Mouse (Mus musculus): ENCODE data around the gene Pdlim7. TPM values are rescaled to one million over a fixed set of nuclear protein-coding genes. Genes with fewer than 3 reads are reported as not detected.

Gene Pdlim7
- polyA plus RNA-seq, 1 experiment from 2014 or later = 221 TPM

DNA sequence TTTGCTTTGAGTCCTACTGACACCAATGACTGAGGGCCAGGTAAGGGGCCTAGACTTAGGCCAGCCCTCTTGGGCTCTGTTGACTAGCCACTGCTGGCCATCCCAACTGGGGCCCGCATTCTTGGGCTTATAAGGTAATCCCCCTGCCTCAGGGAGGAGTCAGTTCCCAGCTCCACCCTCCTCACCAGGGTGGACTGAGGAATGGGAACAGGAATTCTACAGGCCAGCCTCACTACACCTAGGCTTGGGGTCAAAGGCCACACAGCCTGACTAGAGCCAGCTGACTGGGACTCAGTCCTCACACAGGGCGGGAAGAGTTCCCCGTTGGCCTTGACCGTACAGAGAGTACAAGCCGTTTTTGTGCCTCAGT, 2.0 kb downstream of the Pdlim7 start:
- Histone ChIP-seq H3K36me3 (peaks cover 52% of the 10 kb centered on the region), H3K4me1 (replicated peaks) (peaks cover 52% of the 10 kb centered on the region), H3K27ac (peak overlapping the region; percentile 96), H3K9me3 (no peaks in the 10 kb centered on the region), H3K27me3 (ENCODE audit: insufficient read depth, poor library complexity, severe bottlenecking) (peaks cover 11% of the 10 kb centered on the region), H3K4me3 (peak overlapping the region; percentile 92)
- DNase-seq (ENCODE audit: low spot score) = peak; percentile 42
- WGBS = 42% methylated on average over 5 of the region's 5 CpGs

DNA sequence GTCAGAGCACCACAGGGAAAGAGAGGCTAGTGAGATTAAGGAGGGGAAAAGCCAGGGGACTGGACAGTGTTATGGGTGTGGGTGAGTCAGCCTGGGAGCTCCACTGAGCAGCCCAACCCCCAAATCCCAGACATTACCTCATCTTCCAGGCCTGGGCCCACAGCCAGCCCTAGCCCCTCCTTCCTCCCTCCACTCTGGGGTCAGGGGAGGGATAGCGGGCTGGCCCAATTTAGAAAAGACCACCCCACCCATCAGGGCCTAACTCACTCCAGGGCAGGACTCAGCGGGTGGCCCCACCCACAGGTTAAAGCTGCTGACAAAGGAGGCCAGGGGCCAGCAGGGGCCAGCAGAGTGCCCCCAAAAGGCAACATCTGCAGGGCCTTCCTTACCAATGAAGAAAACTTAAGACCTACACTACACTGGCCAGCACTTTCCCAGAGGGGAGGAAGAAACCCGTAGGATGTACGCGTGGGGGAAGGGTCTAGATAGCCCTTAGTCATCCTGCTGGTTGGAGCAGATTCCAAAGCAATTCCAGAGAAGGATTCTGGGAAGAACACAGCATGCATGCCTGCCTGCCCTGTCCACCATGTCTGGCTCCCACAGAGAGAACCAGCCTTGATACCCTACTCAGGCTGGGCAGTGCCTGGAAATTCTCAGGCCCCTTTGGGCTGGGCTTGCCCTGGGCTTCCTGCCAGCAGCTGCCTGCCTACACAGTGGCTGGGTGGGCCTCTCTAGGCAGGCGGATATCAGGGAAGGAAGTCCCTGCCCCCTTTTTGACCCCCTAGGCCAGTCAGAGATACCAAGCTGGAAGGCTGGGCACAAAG, 2.6 kb downstream of the Pdlim7 start:
- Histone ChIP-seq H3K9me3 (no peaks in the 10 kb centered on the region), H3K4me1 (replicated peaks) (peaks cover 52% of the 10 kb centered on the region), H3K27me3 (ENCODE audit: insufficient read depth, poor library complexity, severe bottlenecking) (peaks cover 11% of the 10 kb centered on the region), H3K4me3 (peak overlapping the region; percentile 92), H3K36me3 (peaks cover 58% of the 10 kb centered on the region), H3K27ac (peak overlapping the region; percentile 96)
- WGBS = 14% methylated on average over 6 of the region's 6 CpGs
- peak; percentile 51 for DNase-seq (ENCODE audit: low spot score)

DNA sequence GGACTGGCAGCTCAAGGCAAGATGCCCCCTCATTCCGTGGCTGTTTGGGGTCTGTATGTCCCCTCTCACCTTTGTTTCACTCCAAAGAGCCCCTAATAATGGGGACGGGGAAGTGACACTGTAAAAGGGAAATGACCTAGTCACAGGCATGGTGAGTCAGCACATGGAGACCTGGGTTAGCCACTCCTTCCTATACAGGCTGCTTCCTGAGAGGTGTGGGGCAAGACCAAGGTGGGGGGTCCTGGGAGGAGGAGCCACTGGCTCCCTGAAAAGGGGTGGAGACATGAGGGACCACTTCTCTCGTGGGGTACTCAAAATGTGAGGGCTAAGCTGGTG, 3.2 kb downstream of the Pdlim7 start:
- 50% methylated on average over 3 of the region's 3 CpGs for WGBS
- Histone ChIP-seq H3K9me3 (no peaks in the 10 kb centered on the region), H3K27me3 (ENCODE audit: insufficient read depth, poor library complexity, severe bottlenecking) (peaks cover 10% of the 10 kb centered on the region), H3K4me3 (peak overlapping the region; percentile 92; the same call in 1 of the 2 replicates), H3K27ac (peak overlapping the region; percentile 96), H3K36me3 (peaks cover 64% of the 10 kb centered on the region), H3K4me1 (replicated peaks) (peaks cover 52% of the 10 kb centered on the region)
- no peak for DNase-seq (ENCODE audit: low spot score)

DNA sequence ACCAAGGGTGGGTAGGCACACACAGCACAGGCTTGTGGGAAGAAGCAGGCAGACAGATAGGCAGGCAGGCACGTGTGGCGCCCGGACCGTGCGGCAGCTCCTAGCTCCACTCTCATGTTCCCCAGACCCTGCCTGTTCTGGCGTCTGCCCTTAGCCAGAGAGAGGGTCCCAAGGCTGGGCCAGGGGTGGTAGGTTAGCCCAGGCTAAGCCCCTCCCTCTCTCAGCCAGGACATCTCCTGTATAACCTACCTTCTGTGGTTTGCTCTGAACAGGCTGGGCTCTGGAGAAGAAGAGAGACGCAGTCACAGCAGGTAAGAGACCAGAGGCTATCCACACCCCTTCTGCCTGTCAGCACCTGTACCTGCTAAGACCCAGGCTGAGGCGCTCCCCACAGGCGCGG, 4.9 kb downstream of the Pdlim7 start:
- no peak overlapping the region for H3K4me3 ChIP-seq
- H3K27ac ChIP-seq = no peak overlapping the region
- H3K4me1 ChIP-seq (replicated peaks) = peaks cover 47% of the 10 kb centered on the region
- peaks cover 81% of the 10 kb centered on the region for H3K36me3 ChIP-seq
- WGBS = 94% methylated on average over 10 of the region's 10 CpGs
- no peak for DNase-seq (ENCODE audit: low spot score)
- H3K9me3 ChIP-seq = no peaks in the 10 kb centered on the region
- H3K27me3 ChIP-seq (ENCODE audit: insufficient read depth, poor library complexity, severe bottlenecking) = no peaks in the 10 kb centered on the region

DNA sequence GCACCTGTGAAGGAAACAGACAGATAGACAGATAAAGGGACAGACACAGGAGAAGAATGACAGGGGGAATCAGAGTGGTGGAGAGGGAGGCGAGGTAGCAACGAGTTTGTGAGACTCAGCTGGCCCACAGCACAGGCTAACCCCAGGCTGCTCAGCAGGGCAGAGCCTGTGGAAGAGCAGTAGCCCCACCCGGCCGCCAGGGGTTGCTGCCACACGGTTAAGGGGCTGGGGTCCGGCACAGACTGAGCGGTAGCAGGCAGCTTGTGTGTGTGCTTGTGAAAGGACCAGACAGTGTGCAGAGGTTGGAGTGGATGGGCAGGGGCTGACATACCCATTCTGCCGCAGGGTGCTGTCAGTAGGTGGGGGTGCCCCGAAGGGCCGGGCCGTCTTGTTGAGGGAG, 5.6 kb downstream of the Pdlim7 start:
- Histone ChIP-seq H3K27me3 (ENCODE audit: insufficient read depth, poor library complexity, severe bottlenecking) (no peaks in the 10 kb centered on the region), H3K9me3 (no peaks in the 10 kb centered on the region), H3K4me3 (peak overlapping the region; percentile 13), H3K27ac (no peak overlapping the region), H3K4me1 (replicated peaks) (peaks cover 40% of the 10 kb centered on the region), H3K36me3 (peaks cover 88% of the 10 kb centered on the region)
- DNase-seq (ENCODE audit: low spot score) = no peak
- WGBS = 63% methylated on average over 11 of the region's 11 CpGs

DNA sequence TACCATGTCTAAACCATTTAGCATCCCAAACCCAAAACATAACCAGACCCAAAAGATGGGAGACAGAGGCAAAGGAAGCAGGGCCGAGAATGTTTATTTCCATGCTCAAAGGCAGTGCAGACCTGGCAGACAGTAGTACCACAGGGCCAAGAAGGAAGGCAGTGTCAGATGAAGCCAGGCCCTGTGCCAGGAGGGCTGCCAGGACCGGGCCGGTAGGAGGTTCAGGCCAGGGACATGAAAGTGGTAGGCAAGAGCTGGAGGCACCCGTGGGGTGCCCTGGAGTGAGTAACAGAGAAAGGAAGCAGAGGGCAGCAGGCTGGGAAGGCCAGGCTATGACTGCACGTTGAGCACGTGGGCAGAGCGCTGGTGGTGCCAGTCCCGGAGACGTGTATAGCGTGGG, 6.8 kb downstream of the Pdlim7 start:
- DNase-seq (ENCODE audit: low spot score) = no peak
- no peaks in the 10 kb centered on the region for H3K27me3 ChIP-seq (ENCODE audit: insufficient read depth, poor library complexity, severe bottlenecking)
- 95% methylated on average over 10 of the region's 10 CpGs for WGBS
- no peak overlapping the region for H3K4me3 ChIP-seq
- H3K36me3 ChIP-seq = peaks cover 99% of the 10 kb centered on the region
- H3K9me3 ChIP-seq = no peaks in the 10 kb centered on the region
- H3K27ac ChIP-seq = no peak overlapping the region
- H3K4me1 ChIP-seq (replicated peaks) = peaks cover 29% of the 10 kb centered on the region

DNA sequence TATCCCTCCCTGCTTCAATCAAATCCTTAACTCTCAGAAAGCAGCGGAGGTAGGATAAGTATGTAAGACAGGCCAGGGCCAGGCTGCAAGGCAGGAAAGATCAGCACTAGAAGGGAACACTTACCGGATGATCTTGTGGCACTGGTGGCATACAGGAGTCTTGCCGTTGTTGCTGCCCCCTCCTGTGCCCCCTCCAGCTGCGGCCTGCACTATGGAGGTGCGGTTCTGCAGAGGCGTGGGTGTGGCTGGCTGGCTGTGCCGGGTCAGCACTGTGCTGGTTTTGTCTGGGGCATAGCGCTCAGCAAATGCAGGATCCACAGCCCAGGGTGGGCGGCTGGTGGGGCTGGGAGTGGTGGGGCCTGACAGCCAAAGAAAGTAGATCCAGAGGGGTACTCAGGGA, 7.7 kb downstream of the Pdlim7 start:
- Histone ChIP-seq H3K27me3 (ENCODE audit: insufficient read depth, poor library complexity, severe bottlenecking) (no peaks in the 10 kb centered on the region), H3K4me3 (no peak overlapping the region), H3K4me1 (replicated peaks) (peaks cover 20% of the 10 kb centered on the region), H3K9me3 (no peaks in the 10 kb centered on the region), H3K36me3 (peaks cover 94% of the 10 kb centered on the region), H3K27ac (no peak overlapping the region)
- DNase-seq (ENCODE audit: low spot score) = no peak
- WGBS = 94% methylated on average over 9 of the region's 9 CpGs

DNA sequence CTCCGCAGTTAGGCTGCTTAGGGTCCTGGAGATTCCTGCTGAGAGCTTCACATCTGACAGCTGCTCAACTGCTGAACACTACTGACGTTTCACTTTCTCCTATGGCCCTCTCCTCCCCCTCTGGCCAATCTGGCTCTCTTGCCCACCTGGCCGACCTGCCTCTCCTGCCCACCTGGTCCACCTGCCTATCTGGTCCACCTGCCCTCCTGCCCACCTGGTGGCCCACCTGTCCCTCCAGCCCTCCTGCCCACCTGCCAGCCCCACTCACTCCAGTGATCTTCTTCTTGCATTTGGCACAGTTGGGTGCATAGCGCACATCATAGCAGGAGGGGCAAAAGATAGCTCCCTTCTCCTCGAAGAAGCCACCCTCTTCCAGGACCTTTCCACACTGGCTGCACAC, 9.1 kb downstream of the Pdlim7 start:
- H3K36me3 ChIP-seq = peaks cover 91% of the 10 kb centered on the region
- no peak for DNase-seq (ENCODE audit: low spot score)
- peaks cover 9% of the 10 kb centered on the region; the same call in 1 of the 2 replicates for H3K4me1 ChIP-seq (replicated peaks)
- H3K27ac ChIP-seq = no peak overlapping the region
- 89% methylated on average over 5 of the region's 5 CpGs for WGBS
- no peaks in the 10 kb centered on the region for H3K27me3 ChIP-seq (ENCODE audit: insufficient read depth, poor library complexity, severe bottlenecking)
- H3K4me3 ChIP-seq = no peak overlapping the region
- no peaks in the 10 kb centered on the region for H3K9me3 ChIP-seq

DNA sequence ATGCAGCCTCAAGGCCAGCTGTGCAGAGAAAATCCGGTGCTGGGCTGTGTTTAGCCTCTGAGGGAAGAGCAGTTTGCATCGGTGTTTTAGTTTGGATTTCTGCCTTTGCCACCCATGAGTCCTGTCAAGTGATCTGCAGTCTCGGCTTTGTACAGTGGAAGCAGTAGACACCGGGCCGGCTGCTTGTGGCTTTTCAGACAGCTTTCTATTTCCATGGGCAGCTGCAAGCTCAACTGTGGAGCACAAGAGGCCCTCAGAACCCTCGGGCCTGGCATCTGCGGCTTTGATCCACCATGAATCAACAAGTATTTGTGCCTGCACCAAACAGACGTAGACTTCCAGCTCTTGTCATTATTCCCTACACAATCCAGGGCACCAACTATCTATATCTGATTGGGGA, 11.1 kb downstream of the Pdlim7 start:
- 94% methylated on average over 8 of the region's 8 CpGs for whole genome bisulfite sequencing
- H3K36me3 ChIP-seq = peaks cover 89% of the 10 kb centered on the region
- no peaks in the 10 kb centered on the region for H3K27me3 ChIP-seq (ENCODE audit: insufficient read depth, poor library complexity, severe bottlenecking)
- H3K4me3 ChIP-seq = no peak overlapping the region
- H3K27ac ChIP-seq = no peak overlapping the region
- no peaks in the 10 kb centered on the region for H3K9me3 ChIP-seq
- no peak for DNase-seq (ENCODE audit: low spot score)
- H3K4me1 ChIP-seq (replicated peaks) = 0 out of 2 replicates have a peak, but pooled peaks cover 2% of the 10 kb centered on the region

DNA sequence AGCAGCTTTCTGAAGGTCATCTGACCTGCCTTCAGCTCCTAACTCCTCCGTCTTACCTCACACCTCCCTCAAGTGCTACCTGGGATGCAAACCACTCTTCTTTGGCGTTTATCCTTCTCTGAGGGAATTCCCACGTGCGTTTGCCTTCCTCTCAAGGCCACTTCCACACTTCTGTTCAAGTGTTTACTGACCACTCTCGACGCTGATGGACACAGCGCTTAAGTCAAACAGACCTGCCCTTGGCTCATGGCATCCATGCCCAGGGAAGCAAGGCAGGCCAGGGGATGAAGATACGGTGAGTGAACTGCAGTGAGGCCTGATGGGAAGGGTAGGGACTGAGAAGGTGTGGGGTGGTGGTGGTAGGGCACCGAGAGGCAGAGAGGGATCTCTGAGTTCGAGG, 12.9 kb downstream of the Pdlim7 start:
- DNase-seq (ENCODE audit: low spot score) = no peak
- Histone ChIP-seq H3K4me1 (replicated peaks) (peaks cover 14% of the 10 kb centered on the region), H3K27ac (no peak overlapping the region), H3K4me3 (no peak overlapping the region), H3K9me3 (no peaks in the 10 kb centered on the region), H3K36me3 (peaks cover 75% of the 10 kb centered on the region), H3K27me3 (ENCODE audit: insufficient read depth, poor library complexity, severe bottlenecking) (no peaks in the 10 kb centered on the region)
- WGBS = 80% methylated on average over 10 of the region's 10 CpGs

DNA sequence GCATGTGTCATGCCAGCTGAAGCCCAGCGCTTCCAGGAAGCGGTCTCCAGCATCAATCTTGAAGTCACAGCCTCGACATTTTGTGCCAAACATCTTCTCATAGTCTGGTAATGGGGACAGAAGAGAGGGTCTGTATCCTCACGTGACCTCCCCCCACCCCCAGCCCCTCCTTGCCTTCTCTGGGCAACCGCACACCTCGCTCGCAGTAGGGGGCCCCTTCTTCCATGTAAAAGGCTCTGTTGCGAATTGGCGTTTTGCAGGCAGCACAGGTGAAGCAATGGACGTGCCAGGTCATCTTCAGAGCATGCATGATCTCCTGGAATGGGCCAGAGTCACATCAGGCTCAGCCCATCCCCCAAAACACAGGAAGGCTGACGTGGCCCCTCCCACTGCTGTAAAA, 14.6 kb downstream of the Pdlim7 start:
- H3K4me3 ChIP-seq = no peak overlapping the region
- peaks cover 58% of the 10 kb centered on the region for H3K36me3 ChIP-seq
- DNase-seq (ENCODE audit: low spot score) = no peak
- H3K9me3 ChIP-seq = no peaks in the 10 kb centered on the region
- no peak overlapping the region for H3K27ac ChIP-seq
- WGBS = 53% methylated on average over 11 of the region's 11 CpGs
- H3K4me1 ChIP-seq (replicated peaks) = peaks cover 30% of the 10 kb centered on the region
- H3K27me3 ChIP-seq (ENCODE audit: insufficient read depth, poor library complexity, severe bottlenecking) = peaks cover 4% of the 10 kb centered on the region; the same call in 1 of the 2 replicates

DNA sequence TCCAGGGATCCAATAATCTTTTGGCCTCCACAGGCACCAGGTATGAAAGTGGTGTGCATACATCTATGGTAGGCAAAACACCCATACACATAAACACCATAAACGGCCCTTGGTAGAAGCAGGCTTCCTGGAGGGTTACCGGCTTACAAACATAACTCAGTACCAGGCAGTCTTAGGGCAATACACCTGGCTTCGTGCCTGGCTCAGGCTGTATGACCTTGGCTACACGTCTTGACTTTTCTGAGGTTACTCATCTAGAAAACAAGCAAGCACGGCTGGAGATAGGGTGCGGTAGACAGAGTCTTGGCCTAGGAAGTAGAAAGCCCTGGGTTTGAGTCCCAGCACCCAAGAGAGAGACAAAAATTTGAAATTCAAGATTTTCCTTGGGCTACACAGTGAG, 16.8 kb downstream of the Pdlim7 start:
- Histone ChIP-seq H3K27me3 (ENCODE audit: insufficient read depth, poor library complexity, severe bottlenecking) (peaks cover 8% of the 10 kb centered on the region; the same call in 1 of the 2 replicates), H3K27ac (peak overlapping the region; percentile 50; the same call in 1 of the 2 replicates), H3K4me1 (replicated peaks) (peaks cover 32% of the 10 kb centered on the region), H3K4me3 (no peak overlapping the region), H3K9me3 (no peaks in the 10 kb centered on the region), H3K36me3 (peaks cover 36% of the 10 kb centered on the region)
- 92% methylated on average over 6 of the region's 6 CpGs for WGBS
- no peak for DNase-seq (ENCODE audit: low spot score)

DNA sequence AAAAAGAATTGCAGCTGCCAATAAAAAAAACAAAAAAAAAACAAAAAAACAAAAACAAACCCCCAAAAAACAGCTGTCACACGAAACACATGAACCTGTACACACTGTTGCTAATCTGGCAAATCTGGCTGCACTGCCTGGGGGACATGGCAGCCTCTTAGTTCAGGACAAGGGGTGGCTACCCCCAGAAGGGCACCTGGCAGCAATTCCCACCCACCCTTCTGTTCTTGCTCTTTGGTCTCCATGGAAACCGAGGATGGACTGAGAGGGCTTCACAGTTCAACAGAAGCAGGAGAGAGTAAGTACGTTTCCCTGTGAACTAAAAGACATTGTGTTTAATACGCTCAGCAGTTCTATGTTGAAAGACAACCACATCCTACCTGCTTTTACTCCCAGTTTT, 17.8 kb downstream of the Pdlim7 start:
- Histone ChIP-seq H3K36me3 (peaks cover 32% of the 10 kb centered on the region), H3K4me3 (no peak overlapping the region), H3K4me1 (replicated peaks) (peaks cover 32% of the 10 kb centered on the region), H3K9me3 (no peaks in the 10 kb centered on the region), H3K27ac (no peak overlapping the region; the same call in 1 of the 2 replicates), H3K27me3 (ENCODE audit: insufficient read depth, poor library complexity, severe bottlenecking) (peaks cover 8% of the 10 kb centered on the region; the same call in 1 of the 2 replicates)
- WGBS = 25% methylated on average over 4 of the region's 4 CpGs
- no peak for DNase-seq (ENCODE audit: low spot score)
